Mouse (Mus musculus) midbrain, embryonic 10.5 days (tissue): ENCODE data around the gene Macrod1. TPM values are rescaled to one million over a fixed set of nuclear protein-coding genes. Genes with fewer than 3 reads are reported as not detected.

ENCODE experiments used
- DNase-seq: peaks from one replicate; pipeline ENCODE4 v3.0.0-alpha.2; 2017; ENCODE audit warnings: low spot score
- H3K27ac ChIP-seq: fragments of 300-500 bp; sonication (generic); replicated peaks from 2 replicates; pipeline ENCODE4 v1.5.1; 2016; ENCODE audit warnings: mild to moderate bottlenecking
- H3K27me3 ChIP-seq: fragments of 300-500 bp; sonication (generic); 2 replicates; pipeline ENCODE4 v1.6.1; 2016; ENCODE audit warnings: low read depth, mild to moderate bottlenecking; ENCODE audit not compliant: poor library complexity, severe bottlenecking
- H3K36me3 ChIP-seq: fragments of 300-500 bp; sonication (generic); 2 replicates; pipeline ENCODE4 v1.6.1; 2016; ENCODE audit warnings: mild to moderate bottlenecking, moderate library complexity
- H3K4me1 ChIP-seq: fragments of 300-500 bp; sonication (generic); 2 replicates; pipeline ENCODE4 v1.6.1; 2016
- H3K4me3 ChIP-seq: fragments of 300-500 bp; sonication (generic); 2 replicates; pipeline ENCODE4 v1.5.1; 2016; ENCODE audit warnings: mild to moderate bottlenecking, moderate library complexity
- H3K9me3 ChIP-seq: fragments of 300-500 bp; sonication (generic); replicated peaks from 2 replicates; pipeline ENCODE4 v1.6.1; 2016; ENCODE audit warnings: mild to moderate bottlenecking
- WGBS: fragments of 180-500 bp; shearing (Covaris S2); methylation state at CpG from one replicate; pipeline ENCODE4 v1.1.7; 2016; 5-methylcytosine and 5-hydroxymethylcytosine counted together
- polyA plus RNA-seq: library from polyadenylated mRNA; unstranded; fragments of >200 nt; fragmentation: Nextera tagmentation; extraction: Ambion mirVana; gene quantifications from 2 replicates; pipeline ENCODE4 v1.2.1, GENCODE M21; 2016

The Macrod1 gene
- polyA plus RNA-seq, 1 experiment from 2014 or later: 2.2 TPM

- peaks cover 59% of the 10 kb centered on the region for H3K36me3 ChIP-seq
These were observed 155.6 kb downstream of the Macrod1 start for GRCm38 (mm10) chr19:7212216-7212615.

GRCm38 (mm10) chr19:7213010-7213409 lies 156.4 kb downstream of the Macrod1 start:
- Histone ChIP-seq H3K4me1 (peaks cover 22% of the 10 kb centered on the region), H3K4me3 (no peak overlapping the region), H3K27me3 (no peaks in the 10 kb centered on the region), H3K36me3 (peaks cover 59% of the 10 kb centered on the region), H3K27ac (no peak overlapping the region), H3K9me3 (no peaks in the 10 kb centered on the region)
- DNase-seq: no peak
- 93% methylated on average over 3 of the region's 3 CpGs for WGBS

More at GRCm38 (mm10) chr19:7212216-7212615, 155.6 kb downstream of the Macrod1 start:
- no peak for DNase-seq
- 82% methylated on average over 1 of the region's 1 CpGs for WGBS
- Histone ChIP-seq H3K27ac (no peak overlapping the region), H3K27me3 (no peaks in the 10 kb centered on the region), H3K4me3 (no peak overlapping the region), H3K9me3 (no peaks in the 10 kb centered on the region), H3K4me1 (peaks cover 18% of the 10 kb centered on the region)

DNA sequence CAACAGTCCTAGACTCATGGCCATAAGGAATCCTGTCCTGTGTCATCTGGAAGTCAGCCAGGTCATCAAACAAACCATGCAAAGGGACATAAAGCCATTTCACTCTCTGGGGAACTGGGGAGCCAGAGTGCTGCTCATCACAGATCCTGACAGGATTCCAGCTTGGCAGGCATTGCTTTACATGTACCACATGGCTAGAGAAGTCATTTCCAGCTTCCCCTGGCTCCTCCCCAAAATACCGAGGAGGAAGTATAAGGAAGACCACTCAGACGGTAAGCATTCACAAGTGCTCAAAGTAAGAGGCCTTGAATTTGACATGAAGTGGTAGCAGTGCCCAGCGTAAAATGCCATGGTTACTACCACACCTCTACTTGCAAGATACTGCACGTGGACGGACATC lies 157.9 kb downstream of the Macrod1 start:
- H3K4me3 ChIP-seq: no peak overlapping the region

DNA sequence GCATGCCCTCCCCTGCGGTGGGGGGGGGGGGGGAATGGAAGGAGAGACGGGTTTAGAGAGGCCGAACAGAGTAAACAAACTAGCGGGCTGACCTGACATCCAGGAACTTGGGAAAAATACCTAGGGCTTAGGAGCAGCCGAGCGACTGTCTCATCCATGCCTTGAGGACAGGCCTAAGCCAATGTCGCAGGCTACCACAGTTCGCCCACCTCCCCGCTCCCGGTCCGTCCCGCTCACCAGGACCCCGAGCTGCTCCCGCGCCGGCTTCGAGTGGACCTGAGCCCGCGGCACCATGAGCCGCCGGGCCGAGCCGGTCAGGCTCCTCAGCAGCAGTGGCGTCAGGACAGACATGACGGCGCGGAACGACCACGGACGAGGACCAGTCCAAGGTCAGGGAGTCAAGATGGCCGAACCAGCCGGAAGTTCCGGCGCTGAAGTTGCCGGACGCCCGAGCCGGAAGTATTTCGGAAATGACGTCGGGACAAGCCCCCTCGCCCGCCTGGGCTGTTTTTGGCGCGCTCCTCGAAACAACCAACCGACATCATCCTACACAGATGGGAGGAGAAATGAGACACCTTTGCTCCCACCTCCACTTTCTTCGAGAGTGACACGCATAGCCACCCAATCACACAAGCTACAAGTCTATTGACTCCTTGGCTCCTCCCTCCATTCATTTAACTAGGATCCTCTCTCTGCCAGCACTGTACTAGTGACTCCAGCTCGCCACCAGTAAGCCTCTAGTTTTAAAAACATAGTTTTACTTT lies 160.7 kb downstream of the Macrod1 start, which contains the start of gene Cox8a:
Cox8a (minus strand) TSS at position 455 of the 764 bp plus-strand sequence.
- H3K4me3 ChIP-seq: peak within 1 kb of the TSS; percentile 94
- peaks cover 40% of the 10 kb centered on the region for H3K36me3 ChIP-seq
- H3K27ac ChIP-seq: peak within 1 kb of the TSS; percentile 94
- WGBS: under 1% methylated on average over 50 of the region's 50 CpGs
- no peaks in the 10 kb centered on the region for H3K27me3 ChIP-seq
- peak; percentile 99 for DNase-seq
- H3K9me3 ChIP-seq: 0 out of 2 replicates have a peak, but pooled peaks cover 9% of the 10 kb centered on the region
- peaks cover 29% of the 10 kb centered on the region for H3K4me1 ChIP-seq

More for the DNA sequence above, 157.9 kb downstream of the Macrod1 start:
- H3K36me3 ChIP-seq: peaks cover 59% of the 10 kb centered on the region
- H3K9me3 ChIP-seq: no peaks in the 10 kb centered on the region
- H3K27me3 ChIP-seq: no peaks in the 10 kb centered on the region
- H3K4me1 ChIP-seq: peaks cover 29% of the 10 kb centered on the region
- no peak for DNase-seq
- 93% methylated on average over 5 of the region's 5 CpGs for WGBS
- H3K27ac ChIP-seq: no peak overlapping the region

DNA sequence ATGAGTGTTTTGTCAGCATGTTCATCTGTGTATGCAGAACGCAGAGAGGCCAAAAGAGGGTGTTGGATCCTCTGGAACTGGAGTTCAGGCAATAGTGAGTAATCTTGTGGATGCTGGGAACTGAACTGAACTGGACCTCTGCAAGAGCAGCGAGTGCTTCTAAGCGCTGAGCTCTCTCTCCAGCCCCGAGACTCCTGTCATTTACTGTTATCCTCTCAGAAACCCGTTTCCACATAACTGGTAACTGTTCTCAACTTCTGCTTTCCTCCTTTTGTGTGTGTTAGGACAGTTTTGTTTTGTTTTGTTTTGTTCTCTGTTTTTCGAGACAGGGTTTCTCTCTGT lies 161.3 kb downstream of the Macrod1 start:
- H3K4me3 ChIP-seq: peak overlapping the region; percentile 94
- H3K27me3 ChIP-seq: no peaks in the 10 kb centered on the region
- no peak for DNase-seq
- peak overlapping the region; percentile 94 for H3K27ac ChIP-seq
- 15% methylated on average over 6 of the region's 6 CpGs for WGBS
- H3K36me3 ChIP-seq: peaks cover 38% of the 10 kb centered on the region
- H3K9me3 ChIP-seq: 0 out of 2 replicates have a peak, but pooled peaks cover 9% of the 10 kb centered on the region
- peaks cover 29% of the 10 kb centered on the region for H3K4me1 ChIP-seq

GRCm38 (mm10) chr19:7218753-7219152 lies 162.1 kb downstream of the Macrod1 start:
- Histone ChIP-seq H3K4me1 (peaks cover 29% of the 10 kb centered on the region), H3K27me3 (no peaks in the 10 kb centered on the region), H3K36me3 (peaks cover 29% of the 10 kb centered on the region), H3K9me3 (0 out of 2 replicates have a peak, but pooled peaks cover 9% of the 10 kb centered on the region), H3K4me3 (no peak overlapping the region), H3K27ac (no peak overlapping the region)
- no peak for DNase-seq
- WGBS: 92% methylated on average over 5 of the region's 5 CpGs

GRCm38 (mm10) chr19:7222196-7222595 lies 165.6 kb downstream of the Macrod1 start:
- no peak for DNase-seq
- H3K27me3 ChIP-seq: no peaks in the 10 kb centered on the region
- H3K4me3 ChIP-seq: no peak overlapping the region
- H3K4me1 ChIP-seq: peaks cover 11% of the 10 kb centered on the region
- 79% methylated on average over 6 of the region's 6 CpGs for WGBS
- peaks cover 30% of the 10 kb centered on the region for H3K36me3 ChIP-seq
- 0 out of 2 replicates have a peak, but pooled peaks cover 9% of the 10 kb centered on the region for H3K9me3 ChIP-seq
- H3K27ac ChIP-seq: 0 out of 2 replicates have a peak overlapping the region, but pooled peaks have one; percentile 13

DNA sequence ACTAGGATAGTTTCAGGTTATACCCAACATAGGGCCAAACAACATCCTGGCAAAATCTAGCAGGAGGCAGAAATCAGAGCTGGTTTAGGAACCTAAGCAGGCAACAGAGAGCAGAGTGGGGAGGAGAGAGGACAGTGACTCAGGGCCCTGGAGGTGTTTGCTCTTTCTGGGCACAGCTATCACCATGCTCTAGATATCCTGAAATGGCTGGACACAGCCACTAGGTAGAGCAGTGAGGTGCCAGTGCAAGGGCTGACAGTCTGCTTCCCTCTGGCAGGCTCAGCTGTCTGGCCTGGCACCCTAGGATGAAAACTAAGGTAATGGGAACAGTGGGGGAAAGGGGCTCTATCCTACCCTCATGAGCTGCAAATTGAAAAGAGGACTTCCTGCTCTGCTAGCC lies 166.9 kb downstream of the Macrod1 start:
- Histone ChIP-seq H3K9me3 (0 out of 2 replicates have a peak, but pooled peaks cover 9% of the 10 kb centered on the region), H3K4me3 (no peak overlapping the region), H3K27ac (no peak overlapping the region), H3K27me3 (no peaks in the 10 kb centered on the region), H3K4me1 (peaks cover 2% of the 10 kb centered on the region), H3K36me3 (peaks cover 43% of the 10 kb centered on the region)
- no peak for DNase-seq

DNA sequence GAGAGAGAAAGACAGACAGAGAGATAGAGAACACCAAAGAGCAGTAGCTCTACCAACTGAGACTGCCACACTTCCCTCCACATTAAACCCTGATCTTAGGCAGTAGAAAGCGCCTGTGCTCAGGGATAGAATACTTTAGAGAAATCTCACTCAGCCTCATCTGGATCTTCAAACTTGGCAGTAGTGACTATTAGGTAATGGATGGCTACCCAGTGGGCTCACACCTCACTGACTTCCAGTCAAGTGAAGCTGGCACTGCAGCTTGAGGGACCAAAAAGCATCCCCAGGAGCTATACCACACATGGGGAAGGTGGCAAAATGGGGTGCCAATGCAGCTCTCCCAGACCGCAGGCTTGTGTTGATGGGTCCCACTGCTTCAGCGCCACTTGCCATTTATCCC lies 167.6 kb downstream of the Macrod1 start:
- no peak for DNase-seq
- no peaks in the 10 kb centered on the region for H3K4me1 ChIP-seq
- no peak overlapping the region for H3K27ac ChIP-seq
- H3K27me3 ChIP-seq: no peaks in the 10 kb centered on the region
- H3K36me3 ChIP-seq: peaks cover 50% of the 10 kb centered on the region
- H3K4me3 ChIP-seq: no peak overlapping the region
- WGBS: 81% methylated on average over 3 of the region's 3 CpGs
- H3K9me3 ChIP-seq: peaks cover 9% of the 10 kb centered on the region; the same call in 1 of the 2 replicates

GRCm38 (mm10) chr19:7225096-7225690 lies 168.6 kb downstream of the Macrod1 start:
- DNase-seq: no peak
- Histone ChIP-seq H3K27me3 (no peaks in the 10 kb centered on the region), H3K4me3 (no peak overlapping the region), H3K9me3 (peaks cover 9% of the 10 kb centered on the region; the same call in 1 of the 2 replicates), H3K36me3 (peaks cover 60% of the 10 kb centered on the region), H3K4me1 (no peaks in the 10 kb centered on the region), H3K27ac (no peak overlapping the region)
- 89% methylated on average over 9 of the region's 9 CpGs for WGBS

DNA sequence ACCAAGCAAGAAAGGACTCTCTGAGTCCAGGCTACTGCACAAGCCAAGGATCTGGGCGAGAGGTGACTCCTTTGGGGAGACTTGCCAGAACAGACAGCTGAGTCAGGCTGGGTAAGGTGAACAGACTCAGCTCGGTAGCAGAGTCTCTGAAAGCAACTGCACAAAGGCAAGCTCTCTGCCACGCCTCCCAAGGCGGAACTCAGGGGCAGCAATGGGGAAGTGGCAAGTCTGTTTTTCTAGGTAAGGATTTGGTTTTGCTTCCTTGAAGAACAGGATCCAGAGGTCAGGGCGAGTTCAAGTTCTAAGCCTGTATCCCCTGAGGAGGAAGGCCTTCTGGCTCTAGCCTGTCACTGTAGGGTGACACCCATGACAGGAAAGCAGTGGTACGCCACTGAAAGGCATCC lies 169.9 kb downstream of the Macrod1 start:
- Histone ChIP-seq H3K36me3 (peaks cover 73% of the 10 kb centered on the region), H3K27me3 (no peaks in the 10 kb centered on the region), H3K4me1 (no peaks in the 10 kb centered on the region), H3K9me3 (peaks cover 7% of the 10 kb centered on the region; the same call in 1 of the 2 replicates), H3K27ac (no peak overlapping the region), H3K4me3 (no peak overlapping the region)
- DNase-seq: no peak
- 76% methylated on average over 6 of the region's 6 CpGs for WGBS

DNA sequence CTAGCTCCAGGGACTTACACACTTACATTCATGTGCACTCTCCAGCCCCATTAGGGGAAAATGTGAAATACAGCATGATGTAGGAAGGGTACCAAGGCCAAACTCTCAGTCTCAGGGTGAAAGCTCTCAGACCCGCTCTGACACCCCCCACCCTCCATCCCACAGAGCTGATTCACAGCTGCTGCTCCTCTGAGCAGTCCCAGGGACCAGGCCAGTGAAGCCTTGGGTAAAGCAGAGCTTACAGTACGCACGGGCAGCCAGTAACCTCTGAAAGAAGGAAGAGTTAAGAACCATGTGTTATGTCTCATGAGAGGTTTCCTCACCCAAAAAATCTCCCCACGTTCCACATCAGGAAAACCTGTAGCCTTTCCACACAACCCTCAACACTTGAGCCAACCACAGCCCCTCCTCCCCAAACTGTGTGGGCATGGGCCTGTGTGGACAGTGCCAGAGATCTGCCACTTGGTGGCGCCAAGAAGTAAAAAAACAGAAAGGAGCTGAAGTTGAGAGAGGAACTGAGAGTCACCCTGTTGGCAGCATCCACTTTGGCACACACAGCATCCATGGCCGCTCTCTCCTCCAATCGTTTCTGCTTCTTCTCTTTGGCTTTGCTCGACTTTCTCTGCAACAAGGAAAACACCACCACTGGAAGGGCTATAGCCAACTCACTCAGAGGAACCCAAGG lies 178.1 kb downstream of the Macrod1 start:
- peak; percentile 66 for DNase-seq
- H3K4me3 ChIP-seq: no peak overlapping the region
- H3K4me1 ChIP-seq: peaks cover 12% of the 10 kb centered on the region
- peaks cover 87% of the 10 kb centered on the region for H3K36me3 ChIP-seq
- no peaks in the 10 kb centered on the region for H3K27me3 ChIP-seq
- 58% methylated on average over 8 of the region's 8 CpGs for WGBS
- H3K9me3 ChIP-seq: no peaks in the 10 kb centered on the region
- no peak overlapping the region for H3K27ac ChIP-seq
